Mouse (Mus musculus): ENCODE results near the gene Cfap46. TPM values are rescaled to one million over a fixed set of nuclear protein-coding genes. Genes with fewer than 3 reads are reported as not detected.

Cfap46 gene
- polyA plus RNA-seq, 1 experiment from 2014 or later, result 1.0 TPM

DNA sequence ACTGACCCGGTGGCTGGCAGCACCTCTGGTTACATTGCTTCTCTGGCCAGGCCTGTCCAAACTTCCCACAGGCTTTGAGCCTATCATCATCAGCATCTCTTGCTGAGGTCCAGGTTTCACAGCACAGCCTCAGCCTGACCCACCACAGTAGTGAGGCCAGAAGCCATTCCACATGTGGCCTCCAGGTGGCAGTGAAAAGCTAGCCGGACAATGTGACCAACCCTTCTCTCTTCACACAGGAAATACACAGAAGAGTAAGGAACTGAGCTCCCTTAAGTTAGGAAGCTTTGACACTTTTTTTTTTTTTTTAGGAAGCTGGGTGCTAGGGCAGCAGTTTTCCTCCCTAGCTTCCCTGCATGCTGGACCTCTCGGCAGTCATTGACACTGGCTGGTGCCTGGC lies 93.3 kb downstream of the Cfap46 start:
- H3K27ac ChIP-seq (ENCODE audit: low read depth, low read length), result no peak overlapping the region
- H3K27me3 ChIP-seq (ENCODE audit: control insufficient read depth, insufficient read depth, low read length), result peaks cover 38% of the 10 kb centered on the region
- DNase-seq (ENCODE audit: low spot score), result peak; percentile 70
- H3K4me1 ChIP-seq (replicated peaks; ENCODE audit: control insufficient read depth, insufficient read depth, low read length), result 0 out of 2 replicates have a peak, but pooled peaks cover 2% of the 10 kb centered on the region
- peak; percentile 2; the same call in 1 of the 2 replicates for ATAC-seq (ENCODE audit: low FRiP score)
- no peak overlapping the region for H3K9ac ChIP-seq (ENCODE audit: low read depth, low read length)
- no peaks in the 10 kb centered on the region for H3K9me3 ChIP-seq (ENCODE audit: control insufficient read depth, low read length)
- no peak overlapping the region for H3K4me3 ChIP-seq (ENCODE audit: low read depth, low read length)
- no peaks in the 10 kb centered on the region for H3K36me3 ChIP-seq (ENCODE audit: control insufficient read depth, insufficient read depth, low read length)
- no peak overlapping the region for H3K4me2 ChIP-seq (replicated peaks; ENCODE audit: low read depth, low read length)
- WGBS, result 44% methylated on average over 3 of the region's 3 CpGs

GRCm38 (mm10) chr7:139587919-139588318 lies 95.7 kb downstream of the Cfap46 start:
- DNase-seq (ENCODE audit: low spot score), result peak; percentile 47
- no peak overlapping the region for H3K4me3 ChIP-seq (ENCODE audit: low read depth, low read length)
- H3K4me2 ChIP-seq (replicated peaks; ENCODE audit: low read depth, low read length), result no peak overlapping the region
- no peak overlapping the region for H3K27ac ChIP-seq (ENCODE audit: low read depth, low read length)
- H3K36me3 ChIP-seq (ENCODE audit: control insufficient read depth, insufficient read depth, low read length), result no peaks in the 10 kb centered on the region
- no peaks in the 10 kb centered on the region for H3K9me3 ChIP-seq (ENCODE audit: control insufficient read depth, low read length)
- 33% methylated on average over 7 of the region's 7 CpGs for WGBS
- 0 out of 2 replicates have a peak, but pooled peaks have one; percentile 15 for ATAC-seq (ENCODE audit: low FRiP score)
- H3K4me1 ChIP-seq (replicated peaks; ENCODE audit: control insufficient read depth, insufficient read depth, low read length), result peaks cover 7% of the 10 kb centered on the region; the same call in 1 of the 2 replicates
- no peak overlapping the region for H3K9ac ChIP-seq (ENCODE audit: low read depth, low read length)
- peaks cover 62% of the 10 kb centered on the region for H3K27me3 ChIP-seq (ENCODE audit: control insufficient read depth, insufficient read depth, low read length)

GRCm38 (mm10) chr7:139585183-139585821 lies 98.3 kb downstream of the Cfap46 start:
- Histone ChIP-seq H3K27me3 (ENCODE audit: control insufficient read depth, insufficient read depth, low read length) (peaks cover 88% of the 10 kb centered on the region), H3K9ac (ENCODE audit: low read depth, low read length) (no peak overlapping the region), H3K27ac (ENCODE audit: low read depth, low read length) (no peak overlapping the region), H3K4me2 (replicated peaks; ENCODE audit: low read depth, low read length) (peak overlapping the region; percentile 25; the same call in 1 of the 2 replicates), H3K4me1 (replicated peaks; ENCODE audit: control insufficient read depth, insufficient read depth, low read length) (peaks cover 11% of the 10 kb centered on the region; the same call in 1 of the 2 replicates), H3K36me3 (ENCODE audit: control insufficient read depth, insufficient read depth, low read length) (no peaks in the 10 kb centered on the region), H3K4me3 (ENCODE audit: low read depth, low read length) (no peak overlapping the region; the same call in 1 of the 2 replicates), H3K9me3 (ENCODE audit: control insufficient read depth, low read length) (no peaks in the 10 kb centered on the region)
- 4% methylated on average over 29 of the region's 29 CpGs for WGBS
- ATAC-seq (ENCODE audit: low FRiP score) (no peak), DNase-seq (ENCODE audit: low spot score) (peak; percentile 37)

DNA sequence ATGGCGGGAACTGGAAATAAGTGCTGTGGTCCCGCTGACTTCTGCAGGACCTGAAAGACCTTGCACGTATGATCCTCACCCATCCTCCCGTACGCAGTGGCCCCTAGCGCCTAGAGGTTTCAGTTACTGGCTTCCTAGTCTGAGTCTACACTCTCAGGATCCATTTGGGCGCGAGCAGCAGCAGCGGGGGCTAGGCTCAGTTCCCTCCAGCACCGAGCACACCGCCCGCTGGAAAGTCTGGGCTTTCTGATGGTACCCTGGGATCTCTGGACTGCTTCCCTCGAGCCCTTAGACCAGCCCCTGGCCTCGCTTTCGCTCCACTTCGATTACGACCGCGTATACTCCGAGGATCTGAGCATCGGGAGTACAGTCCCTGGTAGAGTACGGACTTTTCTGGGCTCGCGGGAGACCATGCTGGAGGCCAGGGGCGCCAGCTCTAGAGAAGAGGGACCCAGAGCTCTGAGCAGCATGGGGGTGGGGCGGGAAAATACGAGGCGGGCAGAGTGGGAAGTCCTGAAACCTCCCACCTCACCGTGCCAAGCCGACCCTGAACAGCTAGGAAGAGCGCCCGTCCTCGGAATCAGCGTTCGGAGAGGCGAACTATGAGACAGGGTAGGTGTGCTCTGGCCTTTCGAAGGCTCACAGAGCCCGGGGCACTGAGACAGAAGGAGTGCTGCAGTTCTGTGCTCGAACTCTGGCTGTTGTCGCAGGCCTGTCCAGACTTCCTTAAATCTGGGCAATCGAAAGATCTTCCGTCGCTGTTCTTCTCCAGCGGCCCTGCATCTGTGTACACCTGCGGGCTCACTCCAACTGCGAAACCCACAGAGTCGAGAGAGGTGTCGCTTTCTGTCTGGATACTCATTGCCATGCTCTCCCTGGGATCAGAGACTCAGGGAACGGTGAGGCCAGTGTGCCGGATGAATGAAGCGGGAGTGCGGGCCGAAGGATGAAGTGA lies 99.1 kb downstream of the Cfap46 start:
- Histone ChIP-seq H3K9me3 (ENCODE audit: control insufficient read depth, low read length) (no peaks in the 10 kb centered on the region), H3K27me3 (ENCODE audit: control insufficient read depth, insufficient read depth, low read length) (peaks cover 92% of the 10 kb centered on the region), H3K9ac (ENCODE audit: low read depth, low read length) (peak overlapping the region; percentile 11; the same call in 1 of the 2 replicates), H3K4me3 (ENCODE audit: low read depth, low read length) (peak overlapping the region; percentile 10), H3K27ac (ENCODE audit: low read depth, low read length) (no peak overlapping the region), H3K4me1 (replicated peaks; ENCODE audit: control insufficient read depth, insufficient read depth, low read length) (peaks cover 11% of the 10 kb centered on the region; the same call in 1 of the 2 replicates), H3K36me3 (ENCODE audit: control insufficient read depth, insufficient read depth, low read length) (no peaks in the 10 kb centered on the region), H3K4me2 (replicated peaks; ENCODE audit: low read depth, low read length) (peak overlapping the region; percentile 25)
- whole genome bisulfite sequencing, result under 1% methylated on average over 53 of the region's 53 CpGs
- peak; percentile 60 for DNase-seq (ENCODE audit: low spot score)
- ATAC-seq (ENCODE audit: low FRiP score), result no peak

GRCm38 (mm10) chr7:139583094-139583737 lies 100.4 kb downstream of the Cfap46 start:
- H3K9me3 ChIP-seq (ENCODE audit: control insufficient read depth, low read length), result no peaks in the 10 kb centered on the region
- no peak overlapping the region for H3K27ac ChIP-seq (ENCODE audit: low read depth, low read length)
- peaks cover 9% of the 10 kb centered on the region; the same call in 1 of the 2 replicates for H3K4me1 ChIP-seq (replicated peaks; ENCODE audit: control insufficient read depth, insufficient read depth, low read length)
- H3K4me2 ChIP-seq (replicated peaks; ENCODE audit: low read depth, low read length), result peak overlapping the region; percentile 74; the same call in 1 of the 2 replicates
- DNase-seq (ENCODE audit: low spot score), result peak; percentile 50
- no peak overlapping the region for H3K4me3 ChIP-seq (ENCODE audit: low read depth, low read length)
- H3K27me3 ChIP-seq (ENCODE audit: control insufficient read depth, insufficient read depth, low read length), result peaks cover 98% of the 10 kb centered on the region
- no peak overlapping the region for H3K9ac ChIP-seq (ENCODE audit: low read depth, low read length)
- ATAC-seq (ENCODE audit: low FRiP score), result 0 out of 2 replicates have a peak, but pooled peaks have one; percentile 31
- H3K36me3 ChIP-seq (ENCODE audit: control insufficient read depth, insufficient read depth, low read length), result no peaks in the 10 kb centered on the region
- 8% methylated on average over 17 of the region's 17 CpGs for WGBS

GRCm38 (mm10) chr7:139582595-139582994 lies 101.0 kb downstream of the Cfap46 start, which contains the start of gene Nkx6-2:
Gene Nkx6-2 (minus strand): TSS chr7:139582797.
- ATAC-seq (ENCODE audit: low FRiP score), result peak; percentile 76
- peak within 1 kb of the TSS; percentile 47 for H3K4me3 ChIP-seq (ENCODE audit: low read depth, low read length)
- peaks cover 9% of the 10 kb centered on the region; the same call in 1 of the 2 replicates for H3K4me1 ChIP-seq (replicated peaks; ENCODE audit: control insufficient read depth, insufficient read depth, low read length)
- under 1% methylated on average over 40 of the region's 56 CpGs for whole genome bisulfite sequencing
- H3K9ac ChIP-seq (ENCODE audit: low read depth, low read length), result peak within 1 kb of the TSS; percentile 54
- peak within 1 kb of the TSS; percentile 74 for H3K27ac ChIP-seq (ENCODE audit: low read depth, low read length)
- no peaks in the 10 kb centered on the region for H3K9me3 ChIP-seq (ENCODE audit: control insufficient read depth, low read length)
- H3K27me3 ChIP-seq (ENCODE audit: control insufficient read depth, insufficient read depth, low read length), result peaks cover 99% of the 10 kb centered on the region
- DNase-seq (ENCODE audit: low spot score), result peak; percentile 89
- H3K36me3 ChIP-seq (ENCODE audit: control insufficient read depth, insufficient read depth, low read length), result no peaks in the 10 kb centered on the region
- H3K4me2 ChIP-seq (replicated peaks; ENCODE audit: low read depth, low read length), result peak within 1 kb of the TSS; percentile 74

DNA sequence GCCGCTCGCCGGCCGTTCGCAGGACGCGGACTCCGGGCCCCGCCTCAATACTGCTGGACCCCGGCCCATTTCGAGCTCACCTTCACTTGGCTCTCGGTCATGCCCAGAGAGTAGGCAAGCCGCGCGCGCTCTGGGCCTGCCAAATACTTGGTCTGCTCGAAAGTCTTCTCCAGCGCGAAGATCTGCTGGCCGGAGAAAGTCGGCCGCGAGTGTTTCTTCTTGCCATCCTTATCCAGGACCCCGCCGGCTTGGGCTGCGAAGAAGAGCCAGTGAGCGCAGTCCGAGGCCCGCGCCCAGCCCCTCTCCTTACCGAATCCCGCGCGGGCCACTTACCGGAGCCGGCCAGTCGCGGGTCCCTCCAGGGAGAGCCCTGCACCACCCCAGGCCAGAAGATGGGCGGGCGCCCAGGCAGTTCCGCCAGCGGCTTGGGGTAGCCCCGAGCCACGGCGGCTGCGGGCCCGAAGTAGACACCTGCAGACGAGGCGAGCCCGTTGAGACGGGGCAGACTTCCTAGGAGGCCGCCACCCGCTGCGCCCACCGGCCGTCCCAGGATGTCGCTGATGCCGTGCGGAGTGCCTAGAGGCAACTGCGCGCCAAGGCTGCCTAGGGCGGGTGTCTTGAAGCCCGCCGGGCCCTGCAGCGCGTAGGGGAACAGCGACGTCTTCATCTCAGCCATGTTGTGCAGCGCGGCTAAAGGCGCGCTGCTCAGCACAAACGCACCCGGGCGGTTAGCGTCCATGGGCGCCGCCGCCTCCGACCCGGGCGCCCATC lies 101.6 kb downstream of the Cfap46 start:
- H3K36me3 ChIP-seq (ENCODE audit: control insufficient read depth, insufficient read depth, low read length), result no peaks in the 10 kb centered on the region
- H3K9ac ChIP-seq (ENCODE audit: low read depth, low read length), result peak overlapping the region; percentile 54
- peak overlapping the region; percentile 47 for H3K4me3 ChIP-seq (ENCODE audit: low read depth, low read length)
- H3K9me3 ChIP-seq (ENCODE audit: control insufficient read depth, low read length), result no peaks in the 10 kb centered on the region
- under 1% methylated on average over 82 of the region's 82 CpGs for WGBS
- H3K4me1 ChIP-seq (replicated peaks; ENCODE audit: control insufficient read depth, insufficient read depth, low read length), result peaks cover 9% of the 10 kb centered on the region; the same call in 1 of the 2 replicates
- peaks cover 99% of the 10 kb centered on the region for H3K27me3 ChIP-seq (ENCODE audit: control insufficient read depth, insufficient read depth, low read length)
- H3K27ac ChIP-seq (ENCODE audit: low read depth, low read length), result peak overlapping the region; percentile 74
- DNase-seq (ENCODE audit: low spot score) (peak; percentile 66), ATAC-seq (ENCODE audit: low FRiP score) (peak; percentile 40)
- H3K4me2 ChIP-seq (replicated peaks; ENCODE audit: low read depth, low read length), result peak overlapping the region; percentile 74

All from hindbrain, embryonic 11.5 days (tissue).